Mouse (Mus musculus) heart, adult 11 months (tissue): ENCODE measurements around the gene Cadm1.

Experiments used
- DNase-seq: peaks from one replicate; pipeline ENCODE4 v3.0.0; 2022

The Cadm1 gene

GRCm38 (mm10) chr9:47609443-47609842, 79.5 kb downstream of the Cadm1 start:
- DNase-seq: peak; percentile 27

GRCm38 (mm10) chr9:47610316-47610715, 80.3 kb downstream of the Cadm1 start:
- peak; percentile 45 for DNase-seq

GRCm38 (mm10) chr9:47612894-47613412, 83.0 kb downstream of the Cadm1 start:
- DNase-seq: peak; percentile 70

GRCm38 (mm10) chr9:47615049-47615448, 85.1 kb downstream of the Cadm1 start:
- peak; percentile 78 for DNase-seq

- DNase-seq: peak; percentile 66
Observed at GRCm38 (mm10) chr9:47616391-47616790, 86.4 kb downstream of the Cadm1 start.

- DNase-seq: peak; percentile 80
Observed at GRCm38 (mm10) chr9:47619501-47620029, 89.6 kb downstream of the Cadm1 start.

GRCm38 (mm10) chr9:47623447-47624445, 93.8 kb downstream of the Cadm1 start:
- DNase-seq: peak; percentile 71

GRCm38 (mm10) chr9:47624565-47625520, 94.9 kb downstream of the Cadm1 start:
- DNase-seq: peak; percentile 96

- peak; percentile 81 for DNase-seq
Observed at GRCm38 (mm10) chr9:47625621-47626210, 95.7 kb downstream of the Cadm1 start.

- DNase-seq: peak; percentile 70
Observed at GRCm38 (mm10) chr9:47627966-47628365, 98.0 kb downstream of the Cadm1 start.

GRCm38 (mm10) chr9:47628550-47628949, 98.6 kb downstream of the Cadm1 start:
- DNase-seq: peak; percentile 39

GRCm38 (mm10) chr9:47634695-47635094, 104.7 kb downstream of the Cadm1 start:
- peak; percentile 64 for DNase-seq

- peak; percentile 93 for DNase-seq
Observed at GRCm38 (mm10) chr9:47642663-47643062, 112.7 kb downstream of the Cadm1 start.

- no peak for DNase-seq
Observed at GRCm38 (mm10) chr9:47645056-47645455, 115.1 kb downstream of the Cadm1 start.

GRCm38 (mm10) chr9:47651431-47651830, 121.5 kb downstream of the Cadm1 start:
- peak; percentile 97 for DNase-seq

- DNase-seq: peak; percentile 76
Observed at GRCm38 (mm10) chr9:47652203-47652602, 122.2 kb downstream of the Cadm1 start.

- DNase-seq: peak; percentile 27
Observed at GRCm38 (mm10) chr9:47652936-47653335, 123.0 kb downstream of the Cadm1 start.

GRCm38 (mm10) chr9:47659366-47660090, 129.6 kb downstream of the Cadm1 start:
- DNase-seq: peak; percentile 65

GRCm38 (mm10) chr9:47661611-47662010, 131.6 kb downstream of the Cadm1 start:
- DNase-seq: peak; percentile 15

- DNase-seq: peak; percentile 40
Observed at GRCm38 (mm10) chr9:47669206-47669605, 139.2 kb downstream of the Cadm1 start.

- peak; percentile 80 for DNase-seq
Observed at GRCm38 (mm10) chr9:47671617-47672016, 141.6 kb downstream of the Cadm1 start.
